Mouse (Mus musculus) gastrocnemius, postnatal 36 days (tissue): Measurements from ENCODE around the gene Mpc1. TPM values are rescaled to one million over a fixed set of nuclear protein-coding genes. Genes with fewer than 3 reads are reported as not detected.
"Not testable (repeated sequence)": the region's sequence is repeated elsewhere in the genome, so short reads cannot be mapped to it uniquely, and the experiment has no call there.

Source experiments
- DNase-seq, 2 experiments: peaks; one replicate each; pipeline ENCODE4 v3.0.0; 2022
- intact Hi-C: fragments of 180-260 bp; cut with DNase I; formaldehyde crosslinking; loops from one replicate; pipeline ENCODE4 v1.15.1; 2025
- long read RNA-seq, 2 experiments: library from polyadenylated mRNA; stranded (forward); transcript quantifications; one replicate each; pipeline ENCODE4 v2.0.0; 2021
- total RNA-seq, 2 experiments: library from RNA; stranded (reverse); gene quantifications; 2 replicates each; pipeline ENCODE4 v1.2.3; 2021

Gene Mpc1
- total RNA-seq, result 100 to 1,000 TPM; 378 to 448 TPM
- long read RNA-seq, experiment 1, transcript Mpc1-202 (5 exons, 555 nt), result major isoform, 7 of 639 reads
- long read RNA-seq, experiment 1, partial matches to known transcripts, result 12 of 639 reads
- long read RNA-seq, experiment 1, other reads (novel, unspliced or antisense), result 618 of 639 reads
- long read RNA-seq, experiment 2, transcript Mpc1-202 (5 exons, 555 nt), result major isoform, 19 of 828 reads
- long read RNA-seq, experiment 2, partial matches to known transcripts, result 2 of 828 reads
- long read RNA-seq, experiment 2, other reads (novel, unspliced or antisense), result 806 of 828 reads

DNA sequence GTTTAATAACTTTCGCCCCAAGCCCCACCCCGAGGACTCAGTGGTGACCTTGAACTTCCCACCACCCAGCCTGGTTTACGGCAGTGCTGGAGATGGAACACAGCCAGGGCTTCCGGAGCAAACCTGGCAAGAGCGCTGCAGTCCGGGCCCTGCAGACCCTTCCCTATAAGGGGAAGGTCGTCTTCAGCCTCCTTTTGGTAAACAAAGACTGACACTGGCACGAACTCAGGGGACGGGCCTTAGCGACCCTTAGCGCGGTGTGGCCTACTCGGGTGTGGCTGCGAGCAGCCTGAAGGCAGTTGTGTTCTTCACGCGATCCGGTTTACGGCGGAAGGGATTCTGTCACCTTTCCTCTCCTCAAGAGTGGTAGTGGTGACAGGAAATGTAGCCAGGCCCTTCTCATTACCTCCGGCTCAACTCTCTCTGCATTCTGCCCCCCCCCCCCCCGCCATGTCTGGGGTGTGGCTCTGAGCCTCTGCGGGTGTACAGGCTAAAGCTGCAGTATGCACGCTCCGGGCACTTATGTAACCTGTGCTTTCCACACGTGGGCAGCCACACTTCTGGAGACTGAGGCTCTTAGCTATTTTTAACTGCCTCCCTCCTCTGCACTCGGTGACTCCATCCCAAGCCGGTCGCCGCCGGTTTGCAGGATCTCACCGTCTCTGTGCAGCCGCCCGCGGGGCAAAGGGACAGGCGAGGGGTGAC, at the start of gene Mpc1:
TSS of gene Mpc1 (plus strand) at position 84 of the 705 bp plus-strand sequence.
- intact Hi-C loops, result no loop called here
- peak; percentile 59 to 75 for DNase-seq

DNA sequence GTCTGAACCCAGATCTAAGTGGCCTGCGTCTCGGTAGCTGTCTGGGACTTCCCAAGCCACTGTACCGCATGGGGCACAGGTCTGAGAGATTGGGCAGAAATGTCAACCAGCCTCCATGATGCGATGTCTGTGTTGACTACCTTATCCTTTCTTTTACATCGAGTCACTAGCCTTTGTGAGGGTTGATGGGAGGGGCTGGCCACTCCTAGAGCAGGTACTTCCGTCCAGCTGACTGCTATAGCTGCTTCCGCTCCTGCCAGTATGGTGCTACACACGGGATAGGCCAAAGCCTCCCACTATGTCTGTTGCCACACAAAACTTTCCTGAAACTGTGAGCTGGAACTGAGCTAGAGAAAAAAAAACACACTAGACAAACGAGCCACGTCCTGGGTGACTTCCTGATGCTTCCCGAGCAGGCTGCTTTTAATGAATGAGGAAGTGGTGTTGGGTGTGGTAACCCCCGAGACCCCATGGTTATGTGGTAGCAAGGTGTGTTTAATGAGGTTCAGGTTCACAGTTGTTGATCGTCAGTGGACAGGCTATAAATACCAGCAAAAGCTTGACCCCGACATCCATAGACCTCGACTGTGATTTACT, 49.0 kb upstream of the Mpc1 start:
- intact Hi-C loops, result no loop called here
- no peak for DNase-seq

DNA sequence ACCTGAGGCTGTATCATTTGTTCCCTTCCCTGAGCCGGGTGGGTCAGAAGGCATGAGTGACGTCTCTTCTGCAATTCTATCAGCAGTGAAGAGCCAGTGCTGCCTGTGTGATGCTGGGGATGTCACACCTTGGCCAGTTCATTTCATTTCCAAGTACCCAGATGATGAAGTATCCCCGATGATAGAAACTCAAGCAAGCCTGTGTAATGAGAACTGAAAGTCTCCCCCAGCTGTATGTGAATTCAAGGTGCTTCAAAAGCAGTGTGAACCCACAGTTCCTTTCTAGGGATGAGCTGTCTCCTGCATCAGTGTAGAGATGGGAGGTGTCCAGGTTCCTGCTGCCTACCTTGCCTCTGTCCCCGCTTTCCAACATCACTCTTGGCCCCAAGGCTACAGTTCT, 48.2 kb upstream of the Mpc1 start:
- no peak for DNase-seq
- intact Hi-C loops, result no loop called here

DNA sequence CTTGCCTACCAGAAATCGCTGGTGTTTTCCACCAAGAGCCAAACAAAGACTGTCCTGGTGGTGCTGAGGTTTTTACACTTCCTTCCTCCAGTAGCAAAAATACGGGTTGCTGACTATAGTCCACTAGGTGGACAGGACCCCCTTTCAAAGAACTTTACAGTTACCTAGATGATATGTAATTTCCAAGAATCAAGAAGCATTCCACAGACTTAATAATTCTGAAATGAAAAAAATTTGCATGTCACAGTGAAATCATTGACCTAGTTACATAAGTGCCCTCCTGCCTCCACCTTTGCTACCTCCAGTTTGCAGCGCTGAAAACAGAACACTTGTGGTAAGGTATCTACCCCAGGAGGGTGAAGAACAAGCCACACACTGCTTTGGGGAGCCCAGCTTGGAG, 47.0 kb upstream of the Mpc1 start, which contains the start of gene Ccr6:
TSS of gene Ccr6 (plus strand) at position 301 of the 400 bp plus-strand sequence.
- intact Hi-C loops, result no loop called here
- no peak for DNase-seq

DNA sequence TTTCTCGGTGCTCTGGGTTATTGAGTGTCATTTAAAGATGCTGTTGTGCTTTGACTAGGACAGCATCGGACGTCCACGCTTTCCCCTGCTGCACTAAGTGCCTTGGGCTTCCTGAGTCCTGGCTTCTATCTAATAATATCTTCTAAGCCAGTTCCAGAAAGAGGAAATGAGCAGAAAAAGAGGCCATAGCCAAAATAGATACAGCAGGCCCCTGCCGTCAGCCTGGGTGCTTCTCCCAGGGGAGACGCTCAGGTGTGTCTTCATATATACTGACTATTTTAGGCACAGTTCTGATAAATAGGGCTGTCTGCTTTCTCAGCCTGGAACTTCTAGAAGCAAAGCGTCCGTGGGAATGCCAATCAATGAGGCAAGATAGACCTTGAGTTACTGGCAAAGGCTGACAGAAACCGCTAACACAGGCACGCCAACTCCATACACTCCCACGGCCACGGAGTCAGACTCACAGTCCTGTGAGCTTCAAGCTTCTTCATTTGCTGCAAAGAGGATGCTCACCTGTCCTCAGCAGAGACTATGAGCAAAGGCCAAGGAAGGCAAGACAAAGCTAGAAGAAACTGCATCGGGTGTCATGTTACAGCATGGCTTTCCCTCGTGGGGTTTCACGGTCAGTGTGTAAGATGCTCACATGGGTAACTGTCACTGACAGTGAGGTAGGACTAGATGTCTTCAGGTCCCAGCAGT, 44.5 kb upstream of the Mpc1 start:
- DNase-seq, result no peak

DNA sequence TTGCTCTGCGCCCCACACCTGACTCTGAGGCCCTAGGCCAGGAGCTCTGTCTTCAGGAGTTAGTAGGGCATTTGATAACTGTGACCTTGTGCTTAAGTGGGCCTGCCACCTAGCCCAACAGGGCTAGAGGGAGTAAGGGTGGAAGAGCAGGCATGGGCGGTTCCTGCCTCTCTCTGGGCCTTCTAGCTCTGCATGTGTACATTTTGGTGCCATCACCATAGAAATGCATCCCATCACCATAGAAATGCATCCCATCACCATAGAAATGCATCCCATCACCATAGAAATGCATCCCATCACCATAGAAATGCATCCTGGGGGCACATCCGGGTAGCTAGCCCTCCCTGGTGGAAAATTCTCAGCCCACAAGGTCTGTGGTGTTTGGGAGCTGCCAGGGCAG, 43.1 kb upstream of the Mpc1 start:
- no peak for DNase-seq
- intact Hi-C loops, result no loop called here

More for the DNA sequence above, 44.5 kb upstream of the Mpc1 start:
- intact Hi-C loops, result no loop called here

DNA sequence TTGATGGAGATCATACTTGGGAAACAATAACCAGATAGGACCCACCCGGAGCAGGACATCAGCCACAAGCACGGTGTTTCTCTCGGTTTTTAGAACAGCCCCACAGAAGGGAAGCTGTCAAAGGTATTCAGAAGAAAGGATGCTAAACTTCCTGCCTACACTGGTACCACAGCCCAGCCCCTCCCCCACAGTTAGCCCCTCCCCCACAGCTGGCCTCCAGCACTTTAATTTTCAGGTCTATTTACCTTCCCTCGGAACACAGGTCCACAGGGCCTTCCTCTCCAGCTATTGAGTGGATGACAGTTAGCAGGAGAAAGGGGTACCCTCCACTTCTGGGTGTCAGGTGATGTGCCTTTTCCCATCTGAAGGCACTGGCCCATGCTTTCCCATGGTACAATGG, 42.2 kb upstream of the Mpc1 start:
- DNase-seq, result no peak
- intact Hi-C loops, result no loop called here

DNA sequence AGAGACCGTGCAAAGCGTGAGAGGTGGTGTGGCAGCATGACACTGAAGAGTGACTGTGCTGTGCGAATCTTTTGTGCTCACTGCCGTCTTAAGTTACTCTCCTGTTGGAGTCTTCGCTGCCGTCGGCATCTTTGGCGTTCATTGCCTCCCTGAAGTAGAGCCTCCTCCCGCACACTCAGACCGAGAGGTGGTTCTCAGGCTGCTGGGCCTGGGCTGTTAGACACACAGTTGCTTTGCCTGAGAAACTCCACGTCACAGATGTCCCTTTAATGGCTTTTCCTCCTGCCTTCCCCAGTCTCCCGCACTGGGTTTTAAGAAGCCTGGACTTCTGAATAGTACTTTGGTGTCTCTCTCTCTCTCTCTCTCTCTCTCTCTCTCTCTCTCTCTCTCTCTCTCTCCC, 41.1 kb upstream of the Mpc1 start:
- intact Hi-C loops, result no loop called here
- DNase-seq, result no peak

DNA sequence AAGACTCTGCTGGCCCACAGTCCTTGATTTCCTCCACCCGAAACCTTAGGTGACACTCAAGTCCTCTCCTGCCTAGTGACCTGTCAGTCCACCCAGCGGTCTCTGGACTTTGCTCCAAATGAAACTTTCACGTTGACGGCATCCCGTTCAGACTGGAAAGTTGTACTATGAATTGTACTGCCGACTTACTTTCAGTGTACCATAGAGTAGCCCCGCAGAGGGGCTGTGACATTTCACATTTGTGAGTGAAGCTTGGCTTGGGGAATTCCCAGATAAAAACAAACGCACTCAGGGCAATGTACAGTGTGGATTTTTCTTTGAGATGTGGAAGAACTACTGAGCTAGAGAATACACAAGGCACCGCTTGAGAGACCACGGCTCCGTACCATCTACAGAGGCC, 40.5 kb upstream of the Mpc1 start:
- DNase-seq, result no peak
- intact Hi-C loops, result no loop called here

DNA sequence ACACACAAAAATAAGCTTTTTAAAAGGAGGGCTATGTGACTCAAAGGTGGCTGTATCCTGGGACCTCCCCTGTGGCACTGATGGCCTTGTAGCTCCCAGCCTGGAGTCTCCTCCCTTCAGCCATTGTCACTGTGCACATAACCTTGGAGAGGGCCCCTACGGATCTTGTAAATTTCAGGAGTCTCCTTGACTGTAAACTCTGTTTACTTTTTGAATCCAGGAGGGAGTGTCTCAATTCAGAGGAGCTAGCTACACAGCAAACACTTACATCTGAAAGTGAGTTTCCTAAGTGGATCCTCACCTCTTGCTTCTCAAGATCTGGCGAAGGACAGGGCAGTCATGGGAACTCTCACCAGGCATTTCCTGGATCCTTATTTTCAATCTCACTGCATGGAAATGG, 38.6 kb upstream of the Mpc1 start:
- no peak for DNase-seq
- intact Hi-C loops, result no loop called here

DNA sequence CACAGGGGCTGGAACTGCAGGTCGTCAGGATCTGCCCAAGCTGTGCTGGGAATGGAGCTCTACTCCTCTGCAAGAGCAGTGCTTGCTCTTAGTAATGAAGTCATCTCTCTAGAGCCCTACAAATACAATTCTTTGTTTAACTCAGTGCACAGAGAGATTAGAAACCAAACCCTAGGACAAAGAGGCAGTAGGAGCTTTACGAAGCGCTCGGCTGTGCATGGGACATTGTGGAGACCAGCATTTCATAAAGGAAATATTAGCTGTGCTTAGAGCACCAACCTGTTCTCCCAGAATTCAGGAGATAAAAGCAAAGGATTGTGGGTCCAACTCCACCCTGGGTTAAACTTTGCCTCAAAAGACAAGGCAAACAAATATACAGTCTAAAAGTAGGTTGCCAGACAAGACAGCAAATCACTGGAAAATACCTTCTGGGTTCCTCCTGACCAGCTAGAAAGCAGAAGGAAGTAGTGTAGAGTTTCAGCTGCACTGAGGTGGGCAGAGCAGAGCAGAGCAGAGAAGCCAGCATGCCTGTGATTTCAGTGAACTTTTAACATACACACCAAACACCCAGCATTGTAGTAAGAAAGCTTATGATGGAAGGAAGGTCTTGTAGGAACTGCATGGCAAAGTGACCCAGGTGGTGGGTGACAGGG, 36.5 kb upstream of the Mpc1 start:
- intact Hi-C loops, result no loop called here
- DNase-seq, result no peak

DNA sequence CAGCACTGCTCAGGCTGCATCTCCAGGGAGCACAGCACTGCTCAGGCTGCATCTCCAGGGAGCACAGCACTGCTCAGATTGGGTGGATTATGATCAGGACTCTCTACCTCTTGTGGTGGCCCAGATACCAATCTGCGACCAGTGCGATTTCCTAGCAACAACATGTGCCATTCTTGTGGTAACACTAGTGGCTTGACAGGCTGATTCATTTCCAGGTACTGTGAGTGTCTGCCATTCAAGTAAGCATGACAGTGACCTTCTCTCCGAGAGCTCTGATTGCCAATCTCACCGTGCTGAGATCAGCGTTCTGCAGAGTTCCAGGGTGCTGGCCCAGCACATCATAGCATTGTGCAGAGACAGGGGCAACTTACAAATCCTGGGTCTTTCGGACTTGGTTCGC, 31.0 kb upstream of the Mpc1 start:
- intact Hi-C loops, result no loop called here
- no peak for DNase-seq

DNA sequence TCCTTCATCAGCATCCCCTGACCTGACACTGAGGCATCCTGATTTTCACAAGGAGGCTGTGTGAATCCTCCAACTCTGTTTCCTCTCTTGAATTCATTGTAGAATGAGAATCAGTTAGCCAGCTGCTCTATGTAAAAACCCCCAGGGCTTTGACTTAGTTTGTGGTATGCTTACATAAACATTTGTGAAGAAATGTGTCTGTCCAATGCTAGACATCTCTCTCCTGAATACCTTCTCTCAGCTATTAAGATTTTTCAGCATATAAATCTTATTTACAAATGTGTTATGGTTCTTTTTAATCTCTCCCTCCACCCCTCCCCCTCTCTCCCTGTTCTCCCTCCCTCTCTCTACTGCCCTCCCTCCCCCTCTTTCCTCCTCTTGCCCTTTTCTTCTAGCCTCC, 28.4 kb upstream of the Mpc1 start:
- intact Hi-C loops, result no loop called here
- DNase-seq, result no peak

DNA sequence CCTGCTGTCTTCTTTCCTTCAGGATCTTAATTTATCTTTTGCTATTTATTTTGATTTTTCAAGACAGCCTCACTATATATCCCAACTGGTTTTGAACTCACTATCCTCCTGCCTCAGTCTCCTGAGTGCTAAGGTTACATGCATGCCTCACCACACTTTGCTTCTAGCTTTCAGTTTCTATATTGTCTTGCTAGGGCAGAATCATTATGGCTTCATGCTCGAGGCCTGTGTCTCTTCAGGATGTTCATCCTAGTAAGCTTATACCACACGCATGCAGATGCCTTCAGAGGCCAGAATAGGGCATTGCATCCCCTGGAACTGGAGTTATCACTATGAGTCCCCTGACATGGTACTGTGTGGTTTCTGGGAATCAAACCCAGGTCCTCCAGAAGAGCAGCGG, 27.8 kb upstream of the Mpc1 start:
- DNase-seq, result no peak
- intact Hi-C loops, result no loop called here

DNA sequence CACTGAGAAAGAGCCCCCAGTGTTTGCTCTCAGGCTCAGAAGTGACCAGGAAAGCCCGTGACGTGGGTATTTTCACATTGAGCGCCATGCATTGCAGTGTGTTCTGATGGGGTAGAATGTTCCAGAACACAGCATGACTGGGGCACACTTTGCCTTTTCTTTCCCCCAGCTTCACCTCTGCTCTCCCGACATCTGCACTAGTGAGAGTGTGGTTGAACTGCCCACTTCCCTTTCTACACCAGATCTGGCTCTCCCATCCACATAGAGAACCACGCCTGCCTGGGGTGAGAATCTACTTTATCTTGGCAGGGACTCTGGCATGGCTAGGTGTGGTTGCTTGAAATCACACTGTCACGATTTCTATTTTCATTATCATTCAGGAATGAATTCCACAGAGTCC, 27.1 kb upstream of the Mpc1 start:
- intact Hi-C loops, result no loop called here
- no peak for DNase-seq

DNA sequence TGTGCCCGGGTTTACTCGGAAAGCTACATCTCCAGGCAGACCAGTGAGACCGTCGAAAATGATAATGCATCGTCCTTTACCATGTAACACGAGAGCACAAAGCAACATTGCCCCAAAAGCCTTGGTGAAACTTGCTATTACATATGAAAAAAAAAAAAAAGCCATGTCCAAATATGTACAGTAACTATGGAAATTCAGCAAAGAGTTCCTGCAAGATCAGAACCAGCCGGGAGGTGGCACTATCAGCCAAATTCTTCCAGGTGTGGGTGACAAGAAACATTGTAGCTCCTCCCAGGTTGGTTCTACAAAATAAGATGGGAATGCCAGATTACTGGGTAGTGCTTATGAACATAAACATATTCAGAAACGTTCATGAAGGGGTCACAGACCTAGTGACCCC, 25.7 kb upstream of the Mpc1 start:
- no peak for DNase-seq
- intact Hi-C loops, result no loop called here

DNA sequence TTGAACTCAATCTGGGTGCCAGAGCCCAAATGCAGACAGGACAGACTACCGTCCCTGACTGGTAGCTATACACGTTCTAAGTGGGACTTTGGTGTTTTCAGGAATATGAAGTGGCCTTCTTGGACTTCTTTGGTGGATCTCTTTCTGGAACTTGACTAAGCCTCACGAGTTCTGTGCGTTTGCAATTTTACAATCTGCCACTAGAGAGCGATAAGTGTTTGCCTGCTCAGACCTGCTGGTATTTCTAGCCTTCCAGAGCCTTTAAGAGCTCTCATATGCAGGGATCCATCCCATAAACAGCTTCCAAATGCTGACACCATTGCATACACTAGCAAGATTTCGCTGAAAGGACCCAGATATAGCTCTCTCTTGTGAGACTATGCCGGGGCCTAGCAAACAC, 18.1 kb upstream of the Mpc1 start:
- not testable (repeated sequence) for DNase-seq
- intact Hi-C loops, result loop anchor here (1.0 to 5.0 kb wide), 2 partner anchors 38 to 108 kb away; no protein-coding TSS in a partner anchor

DNA sequence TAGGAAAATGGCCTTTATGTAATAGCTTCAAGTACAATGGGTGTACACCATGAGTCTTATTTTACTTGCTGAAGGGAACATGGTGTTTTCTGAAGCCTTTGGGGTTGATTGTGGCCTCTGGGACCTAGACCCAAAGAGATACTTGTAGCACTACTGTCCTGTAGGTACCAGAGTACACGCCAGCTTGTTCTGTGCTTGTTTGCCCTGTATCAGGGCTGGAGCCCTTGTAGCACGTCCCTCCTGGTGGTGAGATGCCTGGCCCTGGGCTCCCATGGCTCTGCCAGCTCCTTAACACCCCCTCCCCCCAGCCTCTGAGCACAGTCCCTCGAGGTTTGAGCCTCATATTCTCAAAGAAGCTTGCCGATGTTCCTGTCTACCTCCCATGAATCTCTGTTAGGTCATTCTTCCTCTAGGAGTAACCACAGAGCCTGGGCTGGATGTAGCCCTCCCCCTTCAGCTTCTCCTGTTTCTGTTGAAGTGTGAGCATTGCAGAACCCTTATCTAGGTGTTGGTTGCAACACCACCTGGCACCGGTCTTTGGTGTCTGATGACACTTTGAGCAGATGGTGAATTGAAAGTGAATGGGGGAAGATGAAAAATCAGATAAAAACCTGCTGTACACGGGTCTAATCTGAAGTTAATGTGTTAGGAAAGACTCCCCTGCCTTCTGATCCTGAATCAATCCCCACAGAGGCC, 10.5 kb upstream of the Mpc1 start:
- intact Hi-C loops, result no loop called here

DNA sequence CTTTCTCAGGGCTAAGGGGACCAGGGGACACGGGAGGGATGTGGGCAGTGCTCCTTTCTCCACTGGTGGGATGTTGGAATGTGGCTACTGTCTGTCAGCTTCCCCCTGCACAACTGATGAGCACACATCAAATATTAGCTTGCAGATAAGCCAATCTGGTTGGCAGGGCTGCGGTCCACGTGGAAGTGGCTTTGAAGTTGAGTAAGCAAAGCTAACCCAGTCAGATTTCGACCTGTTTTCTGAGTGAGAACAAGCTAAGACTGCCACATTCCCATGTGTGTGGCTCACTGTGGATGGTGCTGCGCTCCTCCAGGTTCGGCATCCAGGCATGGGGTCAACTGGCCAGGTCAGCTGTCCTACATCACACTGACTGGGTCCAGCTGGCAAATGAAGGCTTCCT, 9.8 kb upstream of the Mpc1 start:
- intact Hi-C loops, result no loop called here

More for the DNA sequence above, 10.5 kb upstream of the Mpc1 start:
- no peak for DNase-seq

DNA sequence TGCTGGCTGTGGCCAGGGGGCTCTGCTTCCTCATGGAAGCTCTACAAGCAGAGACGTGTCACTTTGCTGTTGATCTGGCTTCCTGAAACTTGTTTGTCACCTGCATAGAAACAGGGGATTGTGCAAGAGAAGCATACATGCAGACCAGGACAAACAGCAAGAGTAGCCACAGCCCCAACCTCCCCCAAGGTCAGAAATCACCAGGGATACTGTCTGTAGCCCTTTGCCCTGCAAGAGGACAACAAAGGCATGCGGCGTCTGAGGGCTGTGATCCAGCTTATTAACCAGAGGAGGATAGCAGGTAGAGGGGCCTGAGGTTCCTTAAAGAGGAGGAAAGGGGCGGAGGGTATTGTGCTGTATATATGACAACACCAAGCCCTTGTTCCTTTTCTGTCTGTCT, 6.6 kb upstream of the Mpc1 start:
- intact Hi-C loops, result no loop called here
- no peak for DNase-seq

More for the DNA sequence above, 9.8 kb upstream of the Mpc1 start:
- no peak for DNase-seq
